Mouse (Mus musculus) embryonic facial prominence, embryonic 10.5 days (tissue): ENCODE data around the gene Rasal1. TPM values are rescaled to one million over a fixed set of nuclear protein-coding genes. Genes with fewer than 3 reads are reported as not detected.

Experiments used
- DNase-seq: peaks from one replicate; pipeline ENCODE4 v3.0.0-alpha.2; 2017; ENCODE audit warnings: low spot score
- H3K27ac ChIP-seq: fragments of 300-500 bp; sonication (generic); replicated peaks from 2 replicates; pipeline ENCODE4 v1.5.1; 2016; ENCODE audit warnings: mild to moderate bottlenecking
- H3K27me3 ChIP-seq: fragments of 300-500 bp; sonication (generic); replicated peaks from 2 replicates; pipeline ENCODE4 v1.6.1; 2016; ENCODE audit warnings: low read depth, mild to moderate bottlenecking; ENCODE audit not compliant: poor library complexity, severe bottlenecking
- H3K36me3 ChIP-seq: fragments of 300-500 bp; sonication (generic); replicated peaks from 2 replicates; pipeline ENCODE4 v1.6.1; 2016; ENCODE audit warnings: mild to moderate bottlenecking, moderate library complexity
- H3K4me1 ChIP-seq: fragments of 300-500 bp; sonication (generic); 2 replicates; pipeline ENCODE4 v1.6.1; 2016
- H3K4me3 ChIP-seq: fragments of 300-500 bp; sonication (generic); 2 replicates; pipeline ENCODE4 v1.5.1; 2016; ENCODE audit warnings: mild to moderate bottlenecking, moderate library complexity
- H3K9me3 ChIP-seq: fragments of 300-500 bp; sonication (generic); 2 replicates; pipeline ENCODE4 v1.6.1; 2016; ENCODE audit warnings: mild to moderate bottlenecking
- WGBS: fragments of 180-500 bp; shearing (Covaris S2); methylation state at CpG from one replicate; pipeline ENCODE4 v1.1.7; 2016; 5-methylcytosine and 5-hydroxymethylcytosine counted together
- polyA plus RNA-seq: library from polyadenylated mRNA; unstranded; fragments of >200 nt; fragmentation: Nextera tagmentation; extraction: Ambion mirVana; gene quantifications from 2 replicates; pipeline ENCODE4 v1.2.1, GENCODE M21; 2016

Rasal1 gene
- polyA plus RNA-seq, 1 experiment from 2014 or later, result 0.07 TPM

DNA sequence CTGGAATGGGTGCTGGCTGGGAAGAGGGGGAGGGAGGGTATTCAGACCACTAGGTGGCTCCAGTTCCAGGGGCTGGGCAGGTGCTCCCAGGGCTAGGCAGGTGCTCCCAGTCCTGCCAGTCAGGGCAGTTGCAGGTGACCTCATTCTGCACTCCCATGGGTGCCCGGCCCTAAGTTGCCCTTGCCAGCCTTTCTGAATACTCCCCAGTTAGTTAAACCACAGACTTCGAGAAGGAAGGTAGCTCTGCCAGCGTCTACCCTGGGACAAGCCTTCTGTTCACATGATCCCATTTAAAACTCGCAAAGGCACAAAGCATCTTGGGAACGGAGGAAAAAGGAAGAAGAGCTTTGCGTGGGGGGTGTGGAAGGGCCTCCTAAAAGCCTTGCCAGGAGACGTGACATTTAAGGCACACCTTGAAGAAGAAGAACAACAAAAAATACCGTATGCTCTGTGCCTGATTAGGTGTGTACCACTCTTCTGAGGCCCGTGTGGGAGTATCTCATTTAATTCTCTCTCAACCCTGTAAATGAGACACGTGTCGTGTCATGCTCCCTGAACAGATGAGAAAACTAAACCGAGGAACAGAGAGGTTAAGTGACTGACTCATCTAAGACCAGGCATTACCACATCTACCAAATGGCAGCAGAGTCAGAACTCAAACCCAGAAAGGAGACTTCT lies 659 bp upstream of the Rasal1 start:
- H3K4me3 ChIP-seq, result peak overlapping the region; percentile 45
- no peaks in the 10 kb centered on the region for H3K36me3 ChIP-seq
- no peaks in the 10 kb centered on the region for H3K9me3 ChIP-seq
- no peak overlapping the region for H3K27ac ChIP-seq
- peaks cover 67% of the 10 kb centered on the region for H3K27me3 ChIP-seq
- no peak for DNase-seq
- H3K4me1 ChIP-seq, result peaks cover 17% of the 10 kb centered on the region
- WGBS, result 46% methylated on average over 12 of the region's 12 CpGs

- H3K4me1 ChIP-seq, result peaks cover 17% of the 10 kb centered on the region
- H3K4me3 ChIP-seq, result peak overlapping the region; percentile 45
- H3K27ac ChIP-seq, result no peak overlapping the region
- peaks cover 73% of the 10 kb centered on the region for H3K27me3 ChIP-seq
- no peaks in the 10 kb centered on the region for H3K9me3 ChIP-seq
- WGBS, result 5% methylated on average over 21 of the region's 21 CpGs
- H3K36me3 ChIP-seq, result no peaks in the 10 kb centered on the region
- no peak for DNase-seq
Observed at GRCm38 (mm10) chr5:120649374-120649933, 842 bp downstream of the Rasal1 start.

GRCm38 (mm10) chr5:120649938-120650337 lies 1.3 kb downstream of the Rasal1 start:
- H3K27ac ChIP-seq, result no peak overlapping the region
- H3K9me3 ChIP-seq, result no peaks in the 10 kb centered on the region
- H3K4me1 ChIP-seq, result peaks cover 17% of the 10 kb centered on the region
- peaks cover 73% of the 10 kb centered on the region for H3K27me3 ChIP-seq
- DNase-seq, result no peak
- no peak overlapping the region for H3K4me3 ChIP-seq
- 17% methylated on average over 13 of the region's 13 CpGs for WGBS
- no peaks in the 10 kb centered on the region for H3K36me3 ChIP-seq

DNA sequence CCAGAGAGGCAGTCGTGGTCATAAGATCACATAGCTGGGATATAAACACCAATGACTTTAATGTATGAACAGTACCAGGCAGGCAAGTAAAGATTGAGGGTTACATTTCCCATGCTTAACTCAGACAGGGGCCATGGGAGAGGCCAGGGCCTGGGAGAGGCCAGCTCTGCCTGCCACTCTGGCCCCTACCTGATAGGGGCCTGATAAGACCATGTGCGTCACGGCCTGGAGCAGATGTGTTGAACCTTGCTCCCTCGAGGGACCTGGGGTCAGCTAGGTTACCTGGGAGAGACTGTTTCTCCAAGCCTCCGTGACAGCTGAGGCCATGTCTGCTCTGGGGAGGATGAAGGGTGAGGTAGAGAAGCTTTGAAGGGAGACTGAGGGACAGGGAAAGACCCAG lies 2.6 kb downstream of the Rasal1 start:
- no peak for DNase-seq
- no peaks in the 10 kb centered on the region for H3K9me3 ChIP-seq
- H3K27ac ChIP-seq, result no peak overlapping the region
- peaks cover 17% of the 10 kb centered on the region for H3K4me1 ChIP-seq
- H3K27me3 ChIP-seq, result peaks cover 68% of the 10 kb centered on the region
- no peak overlapping the region for H3K4me3 ChIP-seq
- no peaks in the 10 kb centered on the region for H3K36me3 ChIP-seq
- 76% methylated on average over 5 of the region's 5 CpGs for WGBS

- H3K4me3 ChIP-seq, result no peak overlapping the region
- H3K27ac ChIP-seq, result no peak overlapping the region
- no peaks in the 10 kb centered on the region for H3K36me3 ChIP-seq
- peaks cover 49% of the 10 kb centered on the region for H3K27me3 ChIP-seq
- H3K9me3 ChIP-seq, result no peaks in the 10 kb centered on the region
- no peak for DNase-seq
- 82% methylated on average over 28 of the region's 28 CpGs for WGBS
- peaks cover 17% of the 10 kb centered on the region for H3K4me1 ChIP-seq
Observed at GRCm38 (mm10) chr5:120652915-120653701, 4.5 kb downstream of the Rasal1 start.

DNA sequence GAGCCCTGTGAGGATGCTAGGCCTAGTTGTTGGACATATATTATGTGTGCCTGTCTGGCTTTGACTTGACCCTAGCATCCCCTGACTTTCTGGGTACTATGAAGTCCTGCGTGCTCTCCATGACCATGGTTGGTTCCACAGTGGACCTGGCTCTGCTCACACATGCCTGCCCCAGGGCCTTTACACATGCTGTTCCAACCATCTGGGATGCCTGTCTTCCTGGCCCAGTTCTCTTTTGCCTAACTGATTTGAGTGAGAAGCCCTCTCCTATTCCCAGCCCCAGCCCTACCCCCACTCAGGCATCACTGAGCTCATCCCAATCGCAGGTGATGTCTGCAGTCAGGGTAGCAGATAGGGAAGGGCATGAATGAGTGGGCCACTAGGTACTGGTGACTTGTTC lies 5.3 kb downstream of the Rasal1 start:
- no peaks in the 10 kb centered on the region for H3K36me3 ChIP-seq
- WGBS, result 86% methylated on average over 2 of the region's 2 CpGs
- no peak overlapping the region for H3K27ac ChIP-seq
- H3K4me1 ChIP-seq, result peaks cover 12% of the 10 kb centered on the region
- H3K4me3 ChIP-seq, result no peak overlapping the region
- DNase-seq, result no peak
- H3K9me3 ChIP-seq, result no peaks in the 10 kb centered on the region
- H3K27me3 ChIP-seq, result peaks cover 42% of the 10 kb centered on the region

GRCm38 (mm10) chr5:120656281-120656751 lies 7.7 kb downstream of the Rasal1 start:
- Histone ChIP-seq H3K4me3 (no peak overlapping the region), H3K36me3 (no peaks in the 10 kb centered on the region), H3K9me3 (no peaks in the 10 kb centered on the region), H3K27me3 (peaks cover 17% of the 10 kb centered on the region), H3K4me1 (peaks cover 2% of the 10 kb centered on the region; the same call in 1 of the 2 replicates), H3K27ac (no peak overlapping the region)
- no peak for DNase-seq
- WGBS, result 87% methylated on average over 12 of the region's 12 CpGs

GRCm38 (mm10) chr5:120660816-120661215 lies 12.2 kb downstream of the Rasal1 start:
- H3K4me3 ChIP-seq, result no peak overlapping the region
- peaks cover 5% of the 10 kb centered on the region for H3K27me3 ChIP-seq
- H3K9me3 ChIP-seq, result no peaks in the 10 kb centered on the region
- H3K36me3 ChIP-seq, result no peaks in the 10 kb centered on the region
- no peak for DNase-seq
- 64% methylated on average over 5 of the region's 5 CpGs for WGBS
- no peak overlapping the region for H3K27ac ChIP-seq
- H3K4me1 ChIP-seq, result no peaks in the 10 kb centered on the region; the same call in 1 of the 2 replicates

- H3K9me3 ChIP-seq, result no peaks in the 10 kb centered on the region
- H3K27ac ChIP-seq, result no peak overlapping the region
- 52% methylated on average over 2 of the region's 2 CpGs for whole genome bisulfite sequencing
- no peak for DNase-seq
- no peak overlapping the region for H3K4me3 ChIP-seq
- H3K36me3 ChIP-seq, result no peaks in the 10 kb centered on the region
- H3K27me3 ChIP-seq, result peaks cover 27% of the 10 kb centered on the region
- peaks cover 4% of the 10 kb centered on the region; the same call in 1 of the 2 replicates for H3K4me1 ChIP-seq
Observed at GRCm38 (mm10) chr5:120664888-120665287, 16.3 kb downstream of the Rasal1 start.

DNA sequence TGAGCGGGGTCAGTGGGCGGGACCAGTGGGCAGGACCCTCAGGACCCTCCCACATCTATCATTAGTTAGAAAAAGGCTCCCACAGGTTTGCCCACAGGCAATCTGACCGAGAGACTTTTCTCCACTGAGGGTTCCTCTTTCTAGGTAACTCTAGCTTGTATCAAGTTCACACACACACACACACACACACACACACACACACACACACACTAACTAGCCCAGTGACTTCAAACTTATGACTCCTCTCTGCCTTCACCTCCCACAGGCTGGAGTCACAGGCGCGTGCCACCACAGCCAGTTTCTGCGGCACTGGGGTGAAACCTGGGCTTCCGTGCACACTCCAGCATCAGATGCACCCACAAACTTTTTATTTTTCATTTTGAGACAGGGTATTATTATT lies 20.1 kb downstream of the Rasal1 start:
- Histone ChIP-seq H3K27me3 (peaks cover 27% of the 10 kb centered on the region), H3K27ac (no peak overlapping the region), H3K4me3 (no peak overlapping the region), H3K4me1 (peaks cover 4% of the 10 kb centered on the region; the same call in 1 of the 2 replicates), H3K36me3 (no peaks in the 10 kb centered on the region), H3K9me3 (no peaks in the 10 kb centered on the region)
- DNase-seq, result no peak
- WGBS, result 73% methylated on average over 7 of the region's 7 CpGs

- no peaks in the 10 kb centered on the region for H3K9me3 ChIP-seq
- WGBS, result 89% methylated on average over 7 of the region's 7 CpGs
- H3K27me3 ChIP-seq, result peaks cover 33% of the 10 kb centered on the region
- no peak overlapping the region for H3K4me3 ChIP-seq
- H3K36me3 ChIP-seq, result no peaks in the 10 kb centered on the region
- DNase-seq, result no peak
- H3K27ac ChIP-seq, result no peak overlapping the region
- H3K4me1 ChIP-seq, result peaks cover 10% of the 10 kb centered on the region
Observed at GRCm38 (mm10) chr5:120670132-120670531, 21.5 kb downstream of the Rasal1 start.

- no peaks in the 10 kb centered on the region for H3K36me3 ChIP-seq
- no peak overlapping the region for H3K27ac ChIP-seq
- no peaks in the 10 kb centered on the region for H3K9me3 ChIP-seq
- H3K4me3 ChIP-seq, result no peak overlapping the region
- DNase-seq, result no peak
- H3K27me3 ChIP-seq, result peaks cover 18% of the 10 kb centered on the region; the same call in 1 of the 2 replicates
- peaks cover 6% of the 10 kb centered on the region for H3K4me1 ChIP-seq
- 85% methylated on average over 3 of the region's 3 CpGs for WGBS
Observed at GRCm38 (mm10) chr5:120671865-120672264, 23.3 kb downstream of the Rasal1 start.
